Mouse (Mus musculus) hindbrain, embryonic 15.5 days (tissue): ENCODE measurements around the gene Bahcc1. TPM values are rescaled to one million over a fixed set of nuclear protein-coding genes. Genes with fewer than 3 reads are reported as not detected.

Experiments used
- ATAC-seq: fragments of 200-750 bp; cut with Nextera tagmentation; 2 replicates; pipeline ENCODE4 v1.8.0; 2017; ENCODE audit warnings: low read depth, moderate number of reproducible peaks, moderate TSS enrichment; ENCODE audit not compliant: low FRiP score
- H3K27ac ChIP-seq: fragments of 300-500 bp; sonication (generic); replicated peaks from 2 replicates; pipeline ENCODE4 v1.5.1; 2015; ENCODE audit warnings: mild to moderate bottlenecking, inconsistent platforms
- H3K27me3 ChIP-seq: fragments of 300-500 bp; sonication (generic); 2 replicates; pipeline ENCODE4 v1.6.1; 2015; ENCODE audit warnings: control low read depth, inconsistent platforms
- H3K36me3 ChIP-seq: fragments of 300-500 bp; sonication (generic); 2 replicates; pipeline ENCODE4 v1.6.1; 2015; ENCODE audit warnings: control low read depth, inconsistent platforms
- H3K4me1 ChIP-seq: fragments of 300-500 bp; sonication (generic); replicated peaks from 2 replicates; pipeline ENCODE4 v1.6.1; 2015; ENCODE audit warnings: control low read depth, inconsistent platforms
- H3K4me2 ChIP-seq: fragments of 300-500 bp; sonication (generic); 2 replicates; pipeline ENCODE4 v1.6.1; 2015; ENCODE audit warnings: moderate library complexity, mild to moderate bottlenecking, inconsistent platforms
- H3K4me3 ChIP-seq: fragments of 300-500 bp; sonication (generic); 2 replicates; pipeline ENCODE4 v1.5.1; 2015; ENCODE audit warnings: mild to moderate bottlenecking, inconsistent platforms
- H3K9ac ChIP-seq: fragments of 300-500 bp; sonication (generic); 2 replicates; pipeline ENCODE4 v1.6.1; 2015; ENCODE audit warnings: inconsistent platforms
- H3K9me3 ChIP-seq: fragments of 300-500 bp; sonication (generic); 2 replicates; pipeline ENCODE4 v1.6.1; 2016; ENCODE audit warnings: control low read depth, inconsistent platforms
- WGBS: fragments of 180-500 bp; shearing (Covaris S2); methylation state at CpG from one replicate; pipeline ENCODE4 v1.1.7; 2015; 5-methylcytosine and 5-hydroxymethylcytosine counted together
- polyA plus RNA-seq: library from polyadenylated mRNA; unstranded; fragments of >200 nt; fragmentation: Nextera tagmentation; extraction: Ambion mirVana; gene quantifications from 2 replicates; pipeline ENCODE4 v1.2.1, GENCODE M21; 2015

Bahcc1 gene
- polyA plus RNA-seq, 1 experiment from 2014 or later: 11.5 TPM

GRCm38 (mm10) chr11:120279335-120279734 is 46.6 kb downstream of the Bahcc1 start:
- Histone ChIP-seq H3K36me3 (peaks cover 57% of the 10 kb centered on the region), H3K27me3 (no peaks in the 10 kb centered on the region), H3K4me3 (no peak overlapping the region), H3K4me1 (peaks cover 27% of the 10 kb centered on the region), H3K4me2 (no peak overlapping the region), H3K27ac (0 out of 2 replicates have a peak overlapping the region, but pooled peaks have one; percentile 70), H3K9ac (no peak overlapping the region), H3K9me3 (no peaks in the 10 kb centered on the region)
- 62% methylated on average over 11 of the region's 11 CpGs for whole genome bisulfite sequencing
- no peak for ATAC-seq

DNA sequence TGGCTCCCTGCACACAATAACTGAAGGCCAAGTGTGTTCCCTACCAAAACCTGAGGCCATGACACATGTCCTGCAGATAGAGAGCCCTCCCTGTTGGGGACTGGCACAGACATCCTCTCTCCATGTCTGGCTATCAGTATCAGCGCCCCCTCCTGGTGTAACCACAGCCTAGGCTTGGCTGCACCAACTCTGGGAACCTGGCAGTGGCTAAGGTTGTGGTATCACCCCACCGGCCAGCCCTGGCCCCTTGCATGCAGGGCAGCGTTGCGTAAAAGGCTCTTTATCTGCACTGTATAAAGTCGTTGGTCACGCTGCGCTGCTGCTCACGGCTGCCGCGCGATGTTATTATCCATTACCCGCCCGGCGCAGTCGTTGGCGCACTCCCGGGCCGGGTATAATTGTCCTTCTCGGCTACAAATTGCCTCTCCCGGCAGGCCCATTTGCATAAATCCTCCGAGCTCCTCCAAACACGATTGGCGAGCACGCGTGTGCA is 47.6 kb downstream of the Bahcc1 start:
- 18% methylated on average over 25 of the region's 25 CpGs for WGBS
- peaks cover 27% of the 10 kb centered on the region for H3K4me1 ChIP-seq
- H3K27me3 ChIP-seq: no peaks in the 10 kb centered on the region
- peak overlapping the region; percentile 70 for H3K27ac ChIP-seq
- H3K9ac ChIP-seq: no peak overlapping the region
- H3K9me3 ChIP-seq: no peaks in the 10 kb centered on the region
- H3K36me3 ChIP-seq: peaks cover 57% of the 10 kb centered on the region
- no peak overlapping the region for H3K4me3 ChIP-seq
- H3K4me2 ChIP-seq: peak overlapping the region; percentile 3; the same call in 1 of the 2 replicates
- peak; percentile 81 for ATAC-seq

DNA sequence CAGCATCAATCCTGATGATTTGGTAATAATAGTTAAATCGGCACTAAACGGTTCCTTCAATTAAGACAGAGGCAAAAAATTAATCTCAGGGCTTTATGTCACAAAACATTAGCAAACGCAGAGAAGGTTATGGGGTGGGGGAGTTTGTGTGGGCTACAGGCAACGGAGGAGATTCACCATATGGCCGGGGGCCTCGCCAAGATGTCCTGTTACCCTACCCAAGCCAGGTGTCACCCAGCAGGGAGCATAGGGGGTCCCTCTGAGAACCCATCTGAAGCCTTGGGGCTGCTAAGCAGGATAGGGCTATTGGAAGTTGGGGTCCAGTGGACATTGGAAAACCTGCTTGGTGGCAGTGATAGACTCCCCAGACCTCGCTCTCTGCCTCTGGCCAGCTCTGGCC is 48.0 kb downstream of the Bahcc1 start:
- H3K4me1 ChIP-seq: peaks cover 27% of the 10 kb centered on the region
- no peak overlapping the region for H3K4me3 ChIP-seq
- no peak overlapping the region for H3K9ac ChIP-seq
- no peaks in the 10 kb centered on the region for H3K9me3 ChIP-seq
- no peak overlapping the region for H3K4me2 ChIP-seq
- H3K36me3 ChIP-seq: peaks cover 57% of the 10 kb centered on the region
- ATAC-seq: no peak; the same call in 1 of the 2 replicates
- peak overlapping the region; percentile 70 for H3K27ac ChIP-seq
- no peaks in the 10 kb centered on the region for H3K27me3 ChIP-seq
- 31% methylated on average over 7 of the region's 7 CpGs for WGBS

DNA sequence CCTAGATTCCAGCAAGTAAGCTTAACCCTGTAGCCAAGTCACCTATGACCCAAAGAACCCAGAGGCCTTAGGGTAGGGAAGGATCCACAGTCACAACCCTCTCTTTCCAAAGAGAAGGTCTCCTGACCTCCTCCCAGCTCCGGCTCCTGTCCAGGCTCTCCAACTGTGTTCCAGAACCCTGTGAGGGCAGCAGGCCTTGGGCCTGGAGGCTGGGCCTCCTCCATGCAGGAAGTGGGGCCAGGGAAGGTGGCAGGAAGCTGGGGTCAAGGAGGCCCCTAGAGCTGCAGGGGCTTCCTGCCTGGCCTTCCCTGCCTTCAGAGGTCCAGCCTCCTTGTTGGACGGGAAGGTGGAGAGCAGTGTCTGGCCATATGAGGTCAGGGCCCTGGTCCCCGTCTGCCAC is 48.5 kb downstream of the Bahcc1 start:
- Histone ChIP-seq H3K27ac (peak overlapping the region; percentile 70), H3K9me3 (no peaks in the 10 kb centered on the region), H3K4me2 (no peak overlapping the region), H3K27me3 (no peaks in the 10 kb centered on the region), H3K36me3 (peaks cover 56% of the 10 kb centered on the region), H3K9ac (no peak overlapping the region), H3K4me1 (peaks cover 27% of the 10 kb centered on the region), H3K4me3 (no peak overlapping the region)
- WGBS: 80% methylated on average over 3 of the region's 3 CpGs
- no peak for ATAC-seq

- H3K27ac ChIP-seq: no peak overlapping the region
- H3K4me1 ChIP-seq: peaks cover 27% of the 10 kb centered on the region
- no peak overlapping the region for H3K4me2 ChIP-seq
- no peak for ATAC-seq
- H3K4me3 ChIP-seq: no peak overlapping the region
- no peak overlapping the region for H3K9ac ChIP-seq
- H3K27me3 ChIP-seq: no peaks in the 10 kb centered on the region
- WGBS: 86% methylated on average over 5 of the region's 5 CpGs
- peaks cover 64% of the 10 kb centered on the region for H3K36me3 ChIP-seq
- no peaks in the 10 kb centered on the region for H3K9me3 ChIP-seq
Observed at GRCm38 (mm10) chr11:120283542-120283941, 50.8 kb downstream of the Bahcc1 start.

- Histone ChIP-seq H3K9me3 (no peaks in the 10 kb centered on the region), H3K36me3 (peaks cover 55% of the 10 kb centered on the region), H3K27ac (no peak overlapping the region), H3K4me2 (no peak overlapping the region), H3K4me1 (peaks cover 15% of the 10 kb centered on the region), H3K27me3 (no peaks in the 10 kb centered on the region), H3K4me3 (no peak overlapping the region), H3K9ac (no peak overlapping the region)
- 95% methylated on average over 17 of the region's 17 CpGs for WGBS
- ATAC-seq: no peak
Observed at GRCm38 (mm10) chr11:120289644-120290043, 56.9 kb downstream of the Bahcc1 start.

DNA sequence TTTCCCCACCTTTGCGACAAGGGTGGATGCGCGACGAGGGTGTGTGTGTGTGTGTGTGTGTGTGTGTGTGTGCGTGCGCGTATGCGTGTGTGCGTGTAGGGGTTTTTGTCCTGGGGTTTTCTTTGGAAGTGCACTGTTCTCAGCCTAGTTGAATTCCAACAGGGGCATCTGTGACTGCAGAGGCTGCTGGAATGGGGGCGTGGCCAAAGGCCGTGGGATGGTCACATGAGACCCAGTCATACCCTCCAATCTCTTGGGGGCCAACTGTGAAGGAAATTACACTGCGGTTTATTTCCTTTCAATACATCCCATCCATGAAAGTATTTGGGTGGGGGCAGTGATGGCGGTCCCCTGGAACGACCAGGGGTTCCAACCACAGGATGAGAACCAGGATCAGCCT is 57.5 kb downstream of the Bahcc1 start:
- WGBS: 93% methylated on average over 14 of the region's 14 CpGs
- no peak for ATAC-seq
- Histone ChIP-seq H3K9ac (no peak overlapping the region), H3K4me1 (peaks cover 21% of the 10 kb centered on the region), H3K4me3 (no peak overlapping the region), H3K9me3 (no peaks in the 10 kb centered on the region), H3K27ac (no peak overlapping the region), H3K4me2 (no peak overlapping the region), H3K27me3 (no peaks in the 10 kb centered on the region), H3K36me3 (peaks cover 49% of the 10 kb centered on the region)

DNA sequence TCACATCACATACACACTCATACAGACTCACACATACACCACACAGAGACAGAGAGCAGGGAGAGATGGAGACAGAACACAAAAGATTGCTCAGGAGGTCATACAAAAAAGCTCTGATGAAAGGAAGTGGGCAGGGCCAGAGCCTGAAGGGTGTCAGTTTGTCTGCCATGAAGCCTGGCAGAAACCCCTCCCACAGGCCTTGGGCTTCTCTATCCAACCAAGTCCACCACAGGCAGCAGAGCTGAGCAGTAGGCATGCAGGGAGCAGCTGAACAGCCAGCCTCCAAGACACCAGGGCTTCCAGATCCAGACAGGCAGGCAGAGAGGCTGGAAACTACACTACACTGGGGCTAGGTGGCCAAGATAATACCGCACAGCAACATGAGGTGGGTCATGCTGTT is 61.0 kb downstream of the Bahcc1 start:
- H3K4me3 ChIP-seq: no peak overlapping the region
- no peak overlapping the region; the same call in 1 of the 2 replicates for H3K27ac ChIP-seq
- H3K4me1 ChIP-seq: peaks cover 33% of the 10 kb centered on the region
- peaks cover 19% of the 10 kb centered on the region for H3K36me3 ChIP-seq
- H3K4me2 ChIP-seq: no peak overlapping the region
- H3K27me3 ChIP-seq: no peaks in the 10 kb centered on the region
- H3K9ac ChIP-seq: no peak overlapping the region
- 76% methylated on average over 1 of the region's 1 CpGs for WGBS
- no peak for ATAC-seq
- no peaks in the 10 kb centered on the region for H3K9me3 ChIP-seq

DNA sequence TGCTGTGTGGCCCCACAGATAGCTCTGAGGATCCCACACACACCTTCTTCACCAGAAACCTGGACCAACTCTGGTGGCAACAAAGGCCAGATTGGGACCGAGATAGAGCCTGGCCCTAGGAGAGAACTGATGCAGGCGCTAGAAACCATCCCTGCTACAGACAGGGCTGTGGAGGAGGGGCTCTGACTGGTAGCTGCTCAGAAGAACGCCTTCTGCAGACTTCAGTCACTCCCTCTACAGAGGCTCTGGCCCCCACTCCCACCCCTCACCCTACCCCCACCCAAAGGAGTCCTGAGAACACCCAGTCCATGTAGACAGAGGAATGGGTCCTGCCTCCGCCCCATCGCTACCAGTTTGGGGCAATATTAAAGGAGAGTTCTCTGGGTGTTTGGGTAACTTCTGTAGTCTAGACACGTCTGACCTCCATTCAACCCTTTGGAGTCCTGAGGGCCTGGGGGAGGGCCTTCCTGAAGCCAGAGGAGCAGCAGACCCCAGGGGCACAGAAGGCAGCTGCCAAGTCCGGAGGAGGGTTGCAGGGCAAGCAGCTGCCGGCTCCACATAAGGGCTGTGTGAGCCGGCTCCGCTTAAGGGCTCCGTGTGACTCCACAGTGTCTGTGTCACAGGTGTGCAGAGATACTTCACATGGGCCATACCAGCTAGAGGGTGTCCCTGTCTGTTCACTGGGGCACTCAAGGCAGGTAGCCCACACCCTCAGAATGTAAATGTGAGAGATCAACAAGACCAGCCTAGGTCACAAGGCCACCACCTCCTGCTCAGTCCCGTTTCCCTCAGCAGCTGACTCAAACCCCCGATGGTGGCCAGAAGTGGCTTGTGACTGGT is 63.8 kb downstream of the Bahcc1 start:
- no peaks in the 10 kb centered on the region for H3K27me3 ChIP-seq
- no peak overlapping the region for H3K4me3 ChIP-seq
- no peaks in the 10 kb centered on the region for H3K9me3 ChIP-seq
- no peak overlapping the region for H3K9ac ChIP-seq
- no peaks in the 10 kb centered on the region for H3K36me3 ChIP-seq
- H3K4me2 ChIP-seq: no peak overlapping the region
- peak; percentile 43; the same call in 1 of the 2 replicates for ATAC-seq
- no peak overlapping the region for H3K27ac ChIP-seq
- peaks cover 33% of the 10 kb centered on the region for H3K4me1 ChIP-seq
- 28% methylated on average over 13 of the region's 13 CpGs for WGBS

- no peaks in the 10 kb centered on the region for H3K9me3 ChIP-seq
- no peaks in the 10 kb centered on the region for H3K36me3 ChIP-seq
- no peak overlapping the region for H3K4me3 ChIP-seq
- ATAC-seq: no peak
- peaks cover 33% of the 10 kb centered on the region for H3K4me1 ChIP-seq
- H3K27me3 ChIP-seq: no peaks in the 10 kb centered on the region
- H3K9ac ChIP-seq: no peak overlapping the region
- H3K27ac ChIP-seq: no peak overlapping the region
- H3K4me2 ChIP-seq: no peak overlapping the region
- WGBS: 55% methylated on average over 7 of the region's 7 CpGs
Observed at GRCm38 (mm10) chr11:120297767-120298166, 65.0 kb downstream of the Bahcc1 start.

DNA sequence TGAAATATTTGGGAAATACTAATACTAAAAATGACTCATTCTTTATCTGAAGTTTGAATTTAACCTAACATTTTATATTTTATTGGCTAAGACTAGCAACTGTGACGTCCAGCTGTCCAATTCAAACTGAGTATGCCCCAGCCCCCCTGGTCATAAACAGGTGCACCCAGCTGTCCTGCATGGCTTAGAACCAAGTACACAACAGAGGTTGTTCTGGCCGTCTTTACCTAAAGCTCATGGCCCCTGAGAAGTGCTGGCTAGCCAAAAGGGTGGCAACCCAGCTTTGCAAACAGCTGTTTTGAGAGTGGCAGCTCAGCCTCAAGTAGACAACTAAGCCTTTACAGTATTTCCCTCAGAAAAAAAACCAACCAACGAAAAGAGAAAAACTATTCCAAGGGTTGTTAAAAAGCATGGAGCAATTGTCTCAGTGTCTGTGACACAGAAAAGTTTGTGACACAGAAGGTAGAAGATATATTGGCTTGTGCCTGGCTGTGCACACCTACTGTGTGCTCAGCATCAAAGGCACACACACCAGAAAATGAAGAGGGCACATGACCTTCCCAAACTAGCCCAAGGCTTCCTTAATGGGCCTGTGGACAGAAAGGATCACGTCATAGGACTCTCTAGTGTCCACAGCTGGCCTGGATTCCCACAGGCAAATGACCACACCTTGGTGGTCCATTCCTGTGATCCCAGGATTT is 65.8 kb downstream of the Bahcc1 start:
- WGBS: 86% methylated on average over 4 of the region's 4 CpGs
- H3K36me3 ChIP-seq: no peaks in the 10 kb centered on the region
- ATAC-seq: no peak
- H3K4me3 ChIP-seq: no peak overlapping the region
- no peaks in the 10 kb centered on the region for H3K27me3 ChIP-seq
- no peak overlapping the region for H3K4me2 ChIP-seq
- no peaks in the 10 kb centered on the region for H3K9me3 ChIP-seq
- peaks cover 29% of the 10 kb centered on the region for H3K4me1 ChIP-seq
- H3K27ac ChIP-seq: no peak overlapping the region
- no peak overlapping the region for H3K9ac ChIP-seq

- Histone ChIP-seq H3K9me3 (no peaks in the 10 kb centered on the region), H3K27me3 (no peaks in the 10 kb centered on the region), H3K9ac (no peak overlapping the region), H3K36me3 (no peaks in the 10 kb centered on the region), H3K4me2 (no peak overlapping the region), H3K4me1 (peaks cover 27% of the 10 kb centered on the region), H3K27ac (no peak overlapping the region), H3K4me3 (no peak overlapping the region)
- 46% methylated on average over 5 of the region's 5 CpGs for WGBS
- no peak for ATAC-seq
Observed at GRCm38 (mm10) chr11:120299484-120299883, 66.7 kb downstream of the Bahcc1 start.
